Mouse (Mus musculus): ENCODE measurements at regions not wholly inside any gene's neighbourhood (a gene's known extent, or its start where the extent isn't known, plus 50 kb on each side); places are given as distances from the start of the nearest gene placed in this dataset.
A peak's percentile ranks its signal among the peaks of the same experiment; 100 is the strongest.

DNA sequence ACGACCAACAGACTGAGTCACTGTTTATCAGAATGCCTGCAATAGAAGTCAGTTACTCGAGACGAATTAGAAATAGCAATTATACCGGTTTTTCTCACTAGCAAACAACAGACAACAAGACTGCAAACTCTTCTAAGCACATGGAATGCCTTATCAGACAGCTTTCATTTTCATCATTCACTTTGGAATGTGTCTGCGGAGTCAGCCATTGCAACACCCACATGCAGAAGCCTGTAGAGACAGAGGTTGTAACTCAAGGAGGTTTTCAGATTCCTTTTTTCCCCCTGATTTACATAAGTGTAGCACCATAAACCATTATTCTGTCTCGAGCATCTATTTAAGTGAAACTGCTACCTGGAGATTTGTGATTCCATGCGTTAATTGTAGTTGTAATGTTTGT is 167.8 kb upstream of the Ahr start:
- no peak overlapping the region for H3K4me3 ChIP-seq (replicated peaks; ENCODE audit: low read length)
- no peaks in the 10 kb centered on the region for H3K4me1 ChIP-seq (ENCODE audit: control insufficient read depth, insufficient read depth, low read length)
- no peaks in the 10 kb centered on the region for H3K27me3 ChIP-seq (ENCODE audit: control insufficient read depth, insufficient read depth, low read length)
- DNase-seq (ENCODE audit: low spot score) (peak; percentile 3), ATAC-seq (ENCODE audit: low FRiP score, low read depth) (no peak)
- 60% methylated on average over 7 of the region's 7 CpGs for WGBS
- no peak for TF ChIP-seq POLR2A (IDR thresholded peaks at IDR 0.05; ENCODE audit: borderline replicate concordance, extremely low read depth, insufficient read depth, insufficient read length)
- no peaks in the 10 kb centered on the region for H3K9me3 ChIP-seq (ENCODE audit: control insufficient read depth, low read length)
- no peak overlapping the region for H3K4me2 ChIP-seq (replicated peaks; ENCODE audit: low read depth, low read length, severe bottlenecking)
- H3K36me3 ChIP-seq (ENCODE audit: control insufficient read depth, insufficient read depth, low read length): no peaks in the 10 kb centered on the region
- no peak overlapping the region for H3K27ac ChIP-seq (replicated peaks; ENCODE audit: low read depth, low read length)
- H3K9ac ChIP-seq (ENCODE audit: low read depth, low read length, severe bottlenecking): no peak overlapping the region

DNA sequence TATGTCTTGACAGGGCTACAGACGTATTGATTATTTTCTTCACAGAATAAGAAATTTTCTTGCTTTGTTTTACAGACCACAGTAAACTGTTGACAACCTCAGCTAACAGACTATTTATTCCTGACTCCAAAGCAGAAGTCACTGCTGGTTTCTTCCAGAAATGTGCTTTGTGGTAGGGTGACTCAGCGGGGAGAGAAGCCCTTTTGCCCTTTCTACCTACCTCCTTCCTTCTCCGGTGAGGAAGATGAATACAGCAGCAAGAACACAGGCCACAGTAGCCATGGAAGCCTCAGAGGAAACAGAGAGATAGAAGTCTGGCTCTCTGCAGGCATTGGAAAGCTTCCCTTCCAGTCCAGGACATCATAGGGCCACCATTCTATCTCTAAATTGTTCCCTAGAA is 159.4 kb upstream of the Ahr start:
- H3K4me1 ChIP-seq (ENCODE audit: control insufficient read depth, insufficient read depth, low read length): no peaks in the 10 kb centered on the region
- H3K27ac ChIP-seq (replicated peaks; ENCODE audit: low read depth, low read length): no peak overlapping the region
- H3K4me2 ChIP-seq (replicated peaks; ENCODE audit: low read depth, low read length, severe bottlenecking): no peak overlapping the region
- DNase-seq (ENCODE audit: low spot score): no peak
- no peak overlapping the region for H3K9ac ChIP-seq (ENCODE audit: low read depth, low read length, severe bottlenecking)
- WGBS: 85% methylated on average over 3 of the region's 3 CpGs
- H3K36me3 ChIP-seq (ENCODE audit: control insufficient read depth, insufficient read depth, low read length): no peaks in the 10 kb centered on the region
- no peak overlapping the region for H3K4me3 ChIP-seq (replicated peaks; ENCODE audit: low read length)
- no peak for ATAC-seq (ENCODE audit: low FRiP score, low read depth)
- no peaks in the 10 kb centered on the region for H3K27me3 ChIP-seq (ENCODE audit: control insufficient read depth, insufficient read depth, low read length)
- TF ChIP-seq POLR2A (IDR thresholded peaks at IDR 0.05; ENCODE audit: borderline replicate concordance, extremely low read depth, insufficient read depth, insufficient read length): no peak
- H3K9me3 ChIP-seq (ENCODE audit: control insufficient read depth, low read length): no peaks in the 10 kb centered on the region

DNA sequence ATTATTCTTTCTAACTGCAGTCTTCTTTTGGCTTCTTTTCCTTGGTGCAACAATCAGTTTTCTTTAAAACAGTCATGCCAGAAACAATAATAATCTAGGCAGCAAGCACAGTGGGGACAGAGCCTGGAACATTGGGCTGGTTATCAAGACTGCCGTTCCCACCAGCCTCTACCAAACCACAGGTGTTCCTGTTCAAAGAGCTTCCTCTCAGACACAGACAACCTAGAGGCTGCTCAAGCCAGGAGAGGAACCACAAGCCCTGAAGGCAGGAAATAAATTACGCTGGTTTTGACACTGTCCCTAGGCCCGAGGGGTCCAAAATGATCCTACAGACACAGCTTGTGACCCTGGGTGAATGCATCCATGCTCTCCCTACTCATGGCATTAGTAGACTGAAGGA is 156.1 kb upstream of the Ahr start:
- Histone ChIP-seq H3K36me3 (ENCODE audit: control insufficient read depth, insufficient read depth, low read length) (no peaks in the 10 kb centered on the region), H3K9me3 (ENCODE audit: control insufficient read depth, low read length) (no peaks in the 10 kb centered on the region), H3K9ac (ENCODE audit: low read depth, low read length, severe bottlenecking) (no peak overlapping the region), H3K27ac (replicated peaks; ENCODE audit: low read depth, low read length) (no peak overlapping the region), H3K4me2 (replicated peaks; ENCODE audit: low read depth, low read length, severe bottlenecking) (no peak overlapping the region), H3K4me3 (replicated peaks; ENCODE audit: low read length) (no peak overlapping the region), H3K4me1 (ENCODE audit: control insufficient read depth, insufficient read depth, low read length) (no peaks in the 10 kb centered on the region), H3K27me3 (ENCODE audit: control insufficient read depth, insufficient read depth, low read length) (no peaks in the 10 kb centered on the region)
- DNase-seq (ENCODE audit: low spot score) (no peak), ATAC-seq (ENCODE audit: low FRiP score, low read depth) (no peak)
- 59% methylated on average over 3 of the region's 3 CpGs for WGBS
- no peak for TF ChIP-seq POLR2A (IDR thresholded peaks at IDR 0.05; ENCODE audit: borderline replicate concordance, extremely low read depth, insufficient read depth, insufficient read length)

DNA sequence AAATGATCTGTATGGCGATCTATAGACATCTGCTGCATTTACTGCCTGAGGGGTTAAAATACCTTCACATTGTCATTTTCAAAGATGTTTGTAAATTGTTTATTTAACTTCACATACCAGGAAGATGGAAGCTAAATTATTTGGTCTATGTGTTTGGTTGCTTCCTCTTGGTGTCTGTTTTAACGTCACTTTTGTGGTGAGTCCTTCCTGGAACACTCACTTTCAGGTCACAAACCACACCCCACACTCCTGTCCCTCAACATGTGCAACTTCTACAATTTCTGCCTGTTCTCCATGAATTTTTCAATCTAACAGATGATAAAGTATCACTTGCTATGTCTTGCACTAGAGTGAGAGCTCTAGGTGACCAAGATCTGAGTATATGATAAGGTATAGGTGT is 151.4 kb upstream of the Ahr start:
- Histone ChIP-seq H3K4me1 (ENCODE audit: control insufficient read depth, insufficient read depth, low read length) (no peaks in the 10 kb centered on the region), H3K27me3 (ENCODE audit: control insufficient read depth, insufficient read depth, low read length) (no peaks in the 10 kb centered on the region), H3K27ac (replicated peaks; ENCODE audit: low read depth, low read length) (no peak overlapping the region), H3K36me3 (ENCODE audit: control insufficient read depth, insufficient read depth, low read length) (no peaks in the 10 kb centered on the region), H3K9me3 (ENCODE audit: control insufficient read depth, low read length) (no peaks in the 10 kb centered on the region), H3K4me2 (replicated peaks; ENCODE audit: low read depth, low read length, severe bottlenecking) (no peak overlapping the region), H3K9ac (ENCODE audit: low read depth, low read length, severe bottlenecking) (no peak overlapping the region), H3K4me3 (replicated peaks; ENCODE audit: low read length) (no peak overlapping the region)
- 81% methylated on average over 2 of the region's 2 CpGs for WGBS
- no peak for TF ChIP-seq POLR2A (IDR thresholded peaks at IDR 0.05; ENCODE audit: borderline replicate concordance, extremely low read depth, insufficient read depth, insufficient read length)
- ATAC-seq (ENCODE audit: low FRiP score, low read depth) (no peak), DNase-seq (ENCODE audit: low spot score) (no peak)

DNA sequence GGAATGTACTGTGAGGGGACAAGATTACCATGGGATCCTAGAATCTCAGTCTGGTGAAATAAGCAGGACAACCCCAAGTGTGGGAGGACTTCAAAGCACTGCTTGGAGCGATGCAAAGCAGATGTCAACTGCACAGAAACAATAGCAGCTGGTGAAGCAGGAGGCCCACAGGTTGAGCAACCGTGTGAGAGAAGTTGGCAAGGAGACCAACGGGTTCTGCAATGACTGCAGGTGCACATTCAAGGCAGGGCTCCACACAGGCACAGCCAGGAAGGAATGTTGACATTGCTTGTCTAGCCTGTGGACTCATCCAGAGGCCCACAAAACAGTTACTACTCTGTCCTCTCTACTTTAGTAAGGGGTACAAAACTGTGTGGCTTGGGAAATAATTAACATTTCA is 150.4 kb upstream of the Ahr start:
- 50% methylated on average over 3 of the region's 3 CpGs for WGBS
- H3K9ac ChIP-seq (ENCODE audit: low read depth, low read length, severe bottlenecking): no peak overlapping the region
- no peak overlapping the region for H3K4me3 ChIP-seq (replicated peaks; ENCODE audit: low read length)

DNA sequence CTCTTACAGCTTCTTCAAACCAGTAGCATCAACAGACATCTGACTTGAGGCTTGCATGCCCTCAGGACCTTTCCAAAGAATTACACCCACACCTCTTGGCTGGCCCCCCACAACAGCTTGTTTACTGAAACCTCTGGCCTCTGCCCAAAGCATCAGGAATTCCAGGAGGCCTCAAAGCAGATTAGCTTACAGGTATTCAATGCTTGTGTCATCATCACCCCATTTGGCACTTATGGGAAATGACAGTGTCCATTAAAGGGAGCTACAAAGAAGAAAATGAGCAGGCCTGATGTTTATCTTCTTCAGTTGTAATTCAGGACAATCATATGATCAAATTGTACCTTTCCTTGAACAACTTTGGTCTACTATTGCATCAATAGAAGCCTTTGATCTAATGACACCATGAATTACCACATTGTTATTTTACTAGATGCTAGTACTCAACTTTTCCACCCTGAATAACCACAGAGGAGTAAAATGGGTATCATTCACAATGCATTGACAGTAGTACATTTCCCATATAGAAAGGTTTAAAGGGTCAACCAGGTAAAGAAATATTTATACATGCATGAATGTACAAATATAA is 147.1 kb upstream of the Ahr start:
- H3K4me3 ChIP-seq (replicated peaks; ENCODE audit: low read length): no peak overlapping the region
- H3K4me1 ChIP-seq (ENCODE audit: control insufficient read depth, insufficient read depth, low read length): no peaks in the 10 kb centered on the region
- no peak overlapping the region for H3K9ac ChIP-seq (ENCODE audit: low read depth, low read length, severe bottlenecking)
- no peak overlapping the region for H3K4me2 ChIP-seq (replicated peaks; ENCODE audit: low read depth, low read length, severe bottlenecking)
- no peaks in the 10 kb centered on the region for H3K36me3 ChIP-seq (ENCODE audit: control insufficient read depth, insufficient read depth, low read length)
- no peaks in the 10 kb centered on the region for H3K9me3 ChIP-seq (ENCODE audit: control insufficient read depth, low read length)
- ATAC-seq (ENCODE audit: low FRiP score, low read depth) (no peak), DNase-seq (ENCODE audit: low spot score) (no peak)
- no peaks in the 10 kb centered on the region for H3K27me3 ChIP-seq (ENCODE audit: control insufficient read depth, insufficient read depth, low read length)
- H3K27ac ChIP-seq (replicated peaks; ENCODE audit: low read depth, low read length): no peak overlapping the region
- TF ChIP-seq POLR2A (IDR thresholded peaks at IDR 0.05; ENCODE audit: borderline replicate concordance, extremely low read depth, insufficient read depth, insufficient read length): no peak

More for the DNA sequence above, 150.4 kb upstream of the Ahr start:
- ATAC-seq (ENCODE audit: low FRiP score, low read depth) (no peak), DNase-seq (ENCODE audit: low spot score) (no peak)
- H3K27me3 ChIP-seq (ENCODE audit: control insufficient read depth, insufficient read depth, low read length): no peaks in the 10 kb centered on the region
- no peaks in the 10 kb centered on the region for H3K4me1 ChIP-seq (ENCODE audit: control insufficient read depth, insufficient read depth, low read length)
- no peaks in the 10 kb centered on the region for H3K36me3 ChIP-seq (ENCODE audit: control insufficient read depth, insufficient read depth, low read length)
- H3K4me2 ChIP-seq (replicated peaks; ENCODE audit: low read depth, low read length, severe bottlenecking): no peak overlapping the region
- H3K9me3 ChIP-seq (ENCODE audit: control insufficient read depth, low read length): no peaks in the 10 kb centered on the region
- no peak for TF ChIP-seq POLR2A (IDR thresholded peaks at IDR 0.05; ENCODE audit: borderline replicate concordance, extremely low read depth, insufficient read depth, insufficient read length)
- H3K27ac ChIP-seq (replicated peaks; ENCODE audit: low read depth, low read length): no peak overlapping the region
